Mouse (Mus musculus): Measurements from ENCODE around the gene Aicda. TPM values are rescaled to one million over a fixed set of nuclear protein-coding genes. Genes with fewer than 3 reads are reported as not detected.
"Not testable (repeated sequence)": the region's sequence is repeated elsewhere in the genome, so short reads cannot be mapped to it uniquely, and the experiment has no call there.

Aicda gene
- total and polyA plus RNA-seq, 2 experiments from 2014 or later, result 0.11 to 0.49 TPM

GRCm38 (mm10) chr6:122531466-122532174, 22.0 kb upstream of the Aicda start:
- DNase-seq (ENCODE audit: low spot score) (no peak), ATAC-seq (ENCODE audit: low FRiP score) (no peak)
- WGBS, result 78% methylated on average over 8 of the region's 8 CpGs
- Histone ChIP-seq H3K9ac (replicated peaks; ENCODE audit: low read length, poor library complexity, severe bottlenecking) (no peak overlapping the region), H3K9me3 (ENCODE audit: low read length) (no peaks in the 10 kb centered on the region), H3K27ac (ENCODE audit: low read depth, low read length) (no peak overlapping the region), H3K4me2 (ENCODE audit: low read depth, low read length, poor library complexity, severe bottlenecking) (no peak overlapping the region), H3K36me3 (ENCODE audit: insufficient read depth, low read length) (no peaks in the 10 kb centered on the region), H3K4me1 (ENCODE audit: insufficient read depth, low read length) (no peaks in the 10 kb centered on the region), H3K4me3 (ENCODE audit: low read depth, low read length) (no peak overlapping the region), H3K27me3 (ENCODE audit: insufficient read depth, low read length) (no peaks in the 10 kb centered on the region)
- no peak for TF ChIP-seq CTCF (IDR thresholded peaks at IDR 0.05)

- Histone ChIP-seq H3K4me1 (ENCODE audit: insufficient read depth, low read length) (no peaks in the 10 kb centered on the region), H3K9me3 (ENCODE audit: low read length) (no peaks in the 10 kb centered on the region), H3K4me2 (ENCODE audit: low read depth, low read length, poor library complexity, severe bottlenecking) (peak overlapping the region; percentile 9; the same call in 1 of the 2 replicates), H3K9ac (replicated peaks; ENCODE audit: low read length, poor library complexity, severe bottlenecking) (no peak overlapping the region), H3K36me3 (ENCODE audit: insufficient read depth, low read length) (no peaks in the 10 kb centered on the region), H3K27me3 (ENCODE audit: insufficient read depth, low read length) (no peaks in the 10 kb centered on the region), H3K27ac (ENCODE audit: low read depth, low read length) (no peak overlapping the region), H3K4me3 (ENCODE audit: low read depth, low read length) (no peak overlapping the region)
- 6% methylated on average over 4 of the region's 4 CpGs for WGBS
- no peak for TF ChIP-seq CTCF (IDR thresholded peaks at IDR 0.05)
- DNase-seq (ENCODE audit: low spot score) (peak; percentile 19), ATAC-seq (ENCODE audit: low FRiP score) (no peak)
Measured at GRCm38 (mm10) chr6:122532883-122533302, 20.7 kb upstream of the Aicda start.

- Histone ChIP-seq H3K36me3 (ENCODE audit: insufficient read depth, low read length) (no peaks in the 10 kb centered on the region), H3K9me3 (ENCODE audit: low read length) (no peaks in the 10 kb centered on the region), H3K27me3 (ENCODE audit: insufficient read depth, low read length) (no peaks in the 10 kb centered on the region), H3K27ac (ENCODE audit: low read depth, low read length) (no peak overlapping the region), H3K4me2 (ENCODE audit: low read depth, low read length, poor library complexity, severe bottlenecking) (no peak overlapping the region), H3K9ac (replicated peaks; ENCODE audit: low read length, poor library complexity, severe bottlenecking) (no peak overlapping the region), H3K4me3 (ENCODE audit: low read depth, low read length) (no peak overlapping the region), H3K4me1 (ENCODE audit: insufficient read depth, low read length) (no peaks in the 10 kb centered on the region)
- TF ChIP-seq CTCF (IDR thresholded peaks at IDR 0.05), result no peak
- 27% methylated on average over 3 of the region's 3 CpGs for WGBS
- ATAC-seq (ENCODE audit: low FRiP score) (no peak), DNase-seq (ENCODE audit: low spot score) (no peak)
Measured at GRCm38 (mm10) chr6:122534032-122534431, 19.6 kb upstream of the Aicda start.

- no peaks in the 10 kb centered on the region for H3K9me3 ChIP-seq (ENCODE audit: low read length)
- H3K36me3 ChIP-seq (ENCODE audit: insufficient read depth, low read length), result no peaks in the 10 kb centered on the region
- DNase-seq (ENCODE audit: low spot score) (no peak), ATAC-seq (ENCODE audit: low FRiP score) (no peak)
- H3K9ac ChIP-seq (replicated peaks; ENCODE audit: low read length, poor library complexity, severe bottlenecking), result no peak overlapping the region
- no peaks in the 10 kb centered on the region for H3K4me1 ChIP-seq (ENCODE audit: insufficient read depth, low read length)
- TF ChIP-seq CTCF (IDR thresholded peaks at IDR 0.05), result no peak
- H3K4me3 ChIP-seq (ENCODE audit: low read depth, low read length), result no peak overlapping the region
- H3K4me2 ChIP-seq (ENCODE audit: low read depth, low read length, poor library complexity, severe bottlenecking), result no peak overlapping the region
- no peaks in the 10 kb centered on the region for H3K27me3 ChIP-seq (ENCODE audit: insufficient read depth, low read length)
- 61% methylated on average over 9 of the region's 9 CpGs for WGBS
- no peak overlapping the region for H3K27ac ChIP-seq (ENCODE audit: low read depth, low read length)
Measured at GRCm38 (mm10) chr6:122539564-122539963, 14.0 kb upstream of the Aicda start.

GRCm38 (mm10) chr6:122542459-122542858, 11.1 kb upstream of the Aicda start:
- WGBS, result 82% methylated on average over 5 of the region's 5 CpGs
- H3K36me3 ChIP-seq (ENCODE audit: insufficient read depth, low read length); ATAC-seq (ENCODE audit: low FRiP score): not testable (repeated sequence)

GRCm38 (mm10) chr6:122543574-122543973, 10.0 kb upstream of the Aicda start:
- no peak for DNase-seq (ENCODE audit: low spot score)
- Histone ChIP-seq H3K27me3 (ENCODE audit: insufficient read depth, low read length) (no peaks in the 10 kb centered on the region), H3K4me2 (ENCODE audit: low read depth, low read length, poor library complexity, severe bottlenecking) (no peak overlapping the region), H3K36me3 (ENCODE audit: insufficient read depth, low read length) (no peaks in the 10 kb centered on the region), H3K4me3 (ENCODE audit: low read depth, low read length) (no peak overlapping the region), H3K9ac (replicated peaks; ENCODE audit: low read length, poor library complexity, severe bottlenecking) (no peak overlapping the region), H3K4me1 (ENCODE audit: insufficient read depth, low read length) (no peaks in the 10 kb centered on the region), H3K27ac (ENCODE audit: low read depth, low read length) (no peak overlapping the region), H3K9me3 (ENCODE audit: low read length) (no peaks in the 10 kb centered on the region)
- TF ChIP-seq CTCF (IDR thresholded peaks at IDR 0.05), result no peak
- 86% methylated on average over 5 of the region's 5 CpGs for WGBS
- ATAC-seq (ENCODE audit: low FRiP score), result no peak

More at GRCm38 (mm10) chr6:122542459-122542858, 11.1 kb upstream of the Aicda start:
- not testable (repeated sequence) for H3K27ac ChIP-seq (ENCODE audit: low read depth, low read length); DNase-seq (ENCODE audit: low spot score); H3K4me1 ChIP-seq (ENCODE audit: insufficient read depth, low read length); H3K9ac ChIP-seq (replicated peaks; ENCODE audit: low read length, poor library complexity, severe bottlenecking); H3K4me3 ChIP-seq (ENCODE audit: low read depth, low read length); H3K27me3 ChIP-seq (ENCODE audit: insufficient read depth, low read length); H3K4me2 ChIP-seq (ENCODE audit: low read depth, low read length, poor library complexity, severe bottlenecking); H3K9me3 ChIP-seq (ENCODE audit: low read length)
